Mouse (Mus musculus): ENCODE results near the gene Nav2.

DNA sequence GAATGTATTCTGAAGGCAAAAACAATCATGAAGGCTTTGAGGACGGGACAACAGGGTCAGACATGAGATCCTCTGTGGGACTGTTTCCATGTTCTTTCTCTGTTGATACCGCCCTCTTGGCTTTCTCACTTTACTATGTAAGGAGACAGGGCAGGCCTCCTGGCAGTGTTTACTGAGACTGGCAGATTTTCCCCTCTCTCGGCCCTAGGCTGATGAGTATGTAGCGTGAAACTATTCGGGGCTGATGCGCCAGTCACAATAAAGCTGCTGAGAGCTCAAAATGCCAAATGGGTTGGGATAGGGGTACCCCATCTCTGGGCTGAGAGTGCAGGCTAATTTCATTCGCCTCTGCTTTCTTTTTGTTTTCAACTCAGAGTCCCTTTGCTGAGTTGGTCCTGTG, 373.9 kb downstream of the Nav2 start:
- TF ChIP-seq POLR2A (IDR thresholded peaks at IDR 0.05; ENCODE audit: borderline replicate concordance, extremely low read depth, insufficient read depth, insufficient read length, poor library complexity, severe bottlenecking) (no peak), CTCF (IDR thresholded peaks at IDR 0.05; ENCODE audit: borderline replicate concordance, extremely low read depth, insufficient read depth, insufficient read length) (no peak)
